Mouse (Mus musculus): ENCODE results near the gene Riox1.

DNA sequence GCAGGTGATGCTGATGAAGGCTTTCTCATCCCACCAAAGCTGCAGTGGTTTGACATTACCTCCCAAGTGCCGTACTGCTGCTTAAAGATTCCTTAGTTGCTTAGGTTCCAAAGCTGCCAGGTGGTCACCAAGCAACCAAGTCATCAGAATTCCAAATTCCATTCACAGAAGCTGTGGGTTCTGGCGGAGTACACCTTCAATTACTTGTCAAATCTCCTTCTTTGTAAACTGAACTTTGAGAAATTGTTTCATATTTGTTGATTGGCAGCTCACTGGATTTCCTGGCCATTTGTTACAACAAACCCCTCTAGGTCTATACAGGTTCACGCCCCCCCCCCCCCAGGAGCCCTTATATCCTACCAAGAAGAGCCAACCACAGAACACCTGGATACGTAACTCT, 34.3 kb downstream of the Riox1 start, which contains the start of gene Heatr4:
- TF ChIP-seq POLR2A (IDR thresholded peaks at IDR 0.05; ENCODE audit: extremely low read depth, insufficient read depth, low read length) (no peak), CTCF (IDR thresholded peaks at IDR 0.05; ENCODE audit: extremely low read depth, insufficient read depth, low read length) (no peak)
